Mouse (Mus musculus) right cerebral cortex, adult 18-20 months (tissue): ENCODE measurements at regions not wholly inside any gene's neighbourhood (a gene's known extent, or its start where the extent isn't known, plus 50 kb on each side); places are given as distances from the start of the nearest gene placed in this dataset.

ENCODE experiments used
- DNase-seq: peaks from one replicate; pipeline ENCODE4 v3.0.0; 2022; ENCODE audit warnings: mixed read lengths

DNA sequence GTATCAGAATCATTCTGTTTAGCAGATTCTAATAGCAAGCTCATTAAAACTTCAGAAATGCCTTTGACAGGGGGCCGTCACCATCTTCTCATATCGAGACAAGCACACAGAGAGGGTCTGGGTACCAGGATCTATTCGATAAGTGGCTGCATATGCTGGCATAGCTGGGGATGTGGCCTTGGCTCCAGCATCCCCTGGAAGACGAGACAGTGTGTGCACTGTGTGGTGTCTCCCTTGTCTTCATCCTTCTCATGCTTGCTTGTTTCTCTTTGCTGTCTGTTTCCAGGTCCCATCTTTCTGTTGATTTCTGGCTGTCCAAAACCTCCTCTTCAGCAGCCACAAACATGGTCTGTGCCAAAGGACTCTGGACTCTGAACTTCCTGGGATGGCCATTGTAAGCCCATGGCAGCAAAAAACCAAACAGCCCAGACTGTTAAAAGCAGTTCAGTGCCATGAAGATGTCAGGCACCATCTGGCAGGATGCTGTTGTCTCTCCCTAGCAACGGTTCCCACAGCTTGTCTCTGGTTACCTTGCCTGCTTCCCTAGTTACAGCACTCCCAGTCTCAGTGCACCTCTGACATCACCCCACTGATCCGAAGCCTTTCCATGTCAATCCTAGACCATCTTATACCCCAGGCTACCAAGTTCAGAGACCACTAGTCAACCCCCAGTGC lies 56.5 kb downstream of the Kctd12 start:
- DNase-seq: peak; percentile 42

GRCm38 (mm10) chr14:102924674-102925073 lies 57.8 kb downstream of the Kctd12 start:
- DNase-seq: no peak

DNA sequence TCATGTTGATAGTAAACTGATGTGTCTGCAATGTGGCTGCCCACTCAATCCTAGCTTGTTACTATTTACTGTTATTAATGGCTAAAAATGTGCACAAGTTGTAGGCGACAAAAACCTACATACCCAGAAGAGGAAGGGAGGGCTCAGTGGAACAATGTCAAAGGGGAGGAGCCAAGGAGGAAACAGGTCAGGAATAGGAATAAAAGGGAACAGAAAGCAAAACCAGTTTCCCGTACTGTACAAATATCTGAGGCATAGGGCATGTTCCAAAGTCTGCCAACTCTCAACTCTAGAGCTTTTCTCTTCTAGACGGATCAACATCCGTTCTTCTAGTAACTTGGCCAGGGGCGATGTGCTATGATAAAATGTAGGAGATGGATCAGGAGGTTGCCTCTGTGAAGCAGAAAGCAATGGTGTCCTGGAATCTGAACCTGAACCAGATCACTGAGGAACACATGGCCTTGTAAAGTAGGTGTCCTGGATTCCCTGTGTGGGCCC lies 59.9 kb downstream of the Kctd12 start:
- DNase-seq: no peak

GRCm38 (mm10) chr14:102920415-102920814 lies 62.0 kb downstream of the Kctd12 start:
- DNase-seq: no peak

GRCm38 (mm10) chr14:102919261-102919801 lies 63.1 kb downstream of the Kctd12 start:
- no peak for DNase-seq

DNA sequence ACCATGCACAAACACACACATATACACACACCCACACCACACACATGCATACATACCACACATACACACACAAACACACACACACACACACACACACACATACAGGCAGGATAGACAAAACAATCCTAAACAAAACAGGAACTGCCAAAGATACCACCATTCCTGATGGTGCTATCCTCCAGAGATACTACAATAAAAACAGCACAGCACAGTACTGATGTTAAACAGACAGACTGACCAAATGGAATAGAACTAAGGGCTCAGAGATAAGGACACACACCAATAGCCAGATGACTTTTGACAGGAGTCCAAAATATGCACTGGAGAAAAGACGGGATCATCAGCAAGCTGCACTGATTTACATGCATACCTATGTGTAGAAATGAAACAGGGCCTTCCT lies 64.5 kb downstream of the Kctd12 start:
- DNase-seq: no peak

DNA sequence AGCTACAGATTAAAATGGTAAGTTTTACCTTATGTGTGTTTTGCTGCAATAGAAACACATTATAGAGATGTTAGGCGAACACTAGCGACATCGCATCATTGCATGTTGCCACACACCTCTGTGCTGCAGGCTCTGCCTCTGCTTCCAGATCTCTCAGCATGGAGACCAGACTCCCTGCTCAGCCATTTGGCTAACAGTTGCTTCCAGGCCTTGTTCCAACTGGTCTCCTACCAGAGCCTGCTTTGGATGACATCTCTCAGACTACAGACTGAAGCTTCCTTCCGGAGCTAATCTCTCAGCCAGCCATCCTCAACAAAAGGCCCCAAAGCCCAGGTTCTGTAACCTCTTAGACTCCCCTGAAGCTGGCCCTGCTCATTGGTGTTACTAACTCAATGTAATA lies 66.5 kb downstream of the Kctd12 start:
- DNase-seq: no peak

DNA sequence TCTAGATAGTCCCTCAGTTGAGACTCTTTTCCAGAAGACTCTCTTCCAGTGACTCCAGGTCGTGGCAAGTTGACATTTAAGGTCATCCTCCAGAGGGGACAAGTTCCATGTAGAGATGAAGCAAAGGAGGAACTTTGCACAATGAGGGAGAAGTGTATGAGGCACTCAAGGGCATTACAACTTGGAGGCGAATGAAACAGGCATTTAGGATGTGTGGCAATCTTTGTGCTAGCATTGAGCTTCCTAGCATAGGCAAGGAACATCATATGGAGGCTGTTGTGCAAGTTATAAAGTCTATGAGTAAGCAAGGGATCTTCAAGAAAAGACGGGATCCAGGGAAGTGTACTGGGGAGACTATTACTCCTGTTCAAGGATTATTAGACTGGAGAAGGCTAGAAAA lies 70.9 kb downstream of the Kctd12 start:
- no peak for DNase-seq

GRCm38 (mm10) chr14:102908990-102909389 lies 73.4 kb downstream of the Kctd12 start:
- DNase-seq: no peak

- DNase-seq: no peak
Measured at GRCm38 (mm10) chr14:102907411-102908103, 74.9 kb downstream of the Kctd12 start.

- DNase-seq: no peak
Measured at GRCm38 (mm10) chr14:102906826-102907225, 75.6 kb downstream of the Kctd12 start.

DNA sequence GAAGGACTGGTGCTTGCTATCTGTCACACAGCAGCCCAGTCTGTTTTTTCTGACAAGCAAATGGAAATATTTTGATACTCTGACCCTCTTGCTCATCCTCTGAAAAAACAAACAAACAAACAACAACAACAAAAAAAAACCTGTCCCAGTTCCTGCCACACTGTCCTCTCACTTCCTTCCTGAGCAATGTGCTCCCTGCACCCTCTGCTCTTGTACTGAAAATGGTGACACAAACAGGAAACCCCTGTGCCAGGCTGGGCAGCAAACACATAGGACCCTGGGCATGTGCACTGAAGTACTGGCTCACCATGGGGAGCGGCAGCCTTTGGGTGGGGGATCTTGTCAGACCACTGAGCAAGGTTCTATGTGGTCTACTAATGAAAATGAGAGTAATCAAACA lies 76.2 kb downstream of the Kctd12 start:
- no peak for DNase-seq

DNA sequence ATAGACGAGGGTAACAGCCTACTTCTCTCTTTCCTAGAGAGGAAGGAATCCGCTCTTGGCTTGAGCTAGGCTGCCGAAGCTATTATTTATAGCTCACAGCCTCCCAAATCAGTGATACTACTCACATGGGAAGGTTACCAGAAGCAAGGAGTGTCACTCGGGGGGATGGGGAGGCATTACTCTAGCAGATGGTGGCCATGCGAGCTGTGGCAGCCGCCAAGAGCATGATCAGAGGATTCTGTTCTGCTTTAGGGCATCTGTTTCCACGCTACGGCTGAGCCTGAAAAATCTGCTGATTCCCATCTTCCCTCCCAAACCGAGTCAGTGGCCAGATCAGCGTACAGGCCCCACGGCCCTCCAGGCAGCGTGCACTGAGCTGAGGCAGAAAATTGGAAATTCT lies 79.5 kb downstream of the Kctd12 start:
- peak; percentile 66 for DNase-seq

GRCm38 (mm10) chr14:102902236-102902635 lies 80.2 kb downstream of the Kctd12 start:
- DNase-seq: no peak

- no peak for DNase-seq
Measured at GRCm38 (mm10) chr14:102898445-102898844, 84.0 kb downstream of the Kctd12 start.

DNA sequence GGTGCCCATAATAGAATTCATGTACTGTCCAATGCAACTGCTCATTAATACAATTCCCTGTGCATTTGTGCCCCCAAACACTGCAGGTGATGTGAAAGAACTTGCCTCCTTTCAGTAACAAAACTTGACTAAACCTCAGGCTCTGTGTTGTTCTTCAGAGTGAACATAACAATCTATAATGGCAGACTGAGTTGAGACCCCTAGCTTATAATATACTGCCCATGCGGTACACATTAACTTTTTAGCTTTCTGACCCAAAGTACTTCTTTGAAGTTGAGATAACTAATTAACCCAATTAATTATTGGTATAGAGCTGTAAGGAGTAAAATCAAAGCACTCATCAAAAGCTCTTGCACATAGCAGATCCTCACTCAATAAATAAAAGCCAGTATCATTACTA lies 85.4 kb downstream of the Kctd12 start:
- no peak for DNase-seq

DNA sequence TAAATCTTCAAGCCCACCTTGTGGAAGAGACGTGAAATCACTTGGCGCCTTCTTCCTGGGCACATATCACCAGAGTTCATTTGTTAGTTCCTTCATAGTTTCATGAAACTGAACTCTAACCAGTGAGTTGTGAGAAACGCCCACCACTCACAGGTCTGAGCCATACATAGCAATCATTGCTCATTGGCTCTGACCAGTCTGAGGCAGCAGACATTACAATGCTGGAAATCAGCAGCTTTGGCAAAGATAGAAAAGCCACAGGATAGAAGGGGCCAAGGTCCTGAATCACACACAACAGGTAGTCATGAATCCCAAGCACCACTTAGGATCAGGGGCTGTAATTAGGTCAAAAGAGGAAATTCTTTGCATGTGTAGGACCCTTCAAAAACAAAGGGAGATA lies 85.9 kb downstream of the Kctd12 start:
- no peak for DNase-seq

- DNase-seq: no peak
Measured at GRCm38 (mm10) chr14:102893241-102893640, 89.2 kb downstream of the Kctd12 start.

DNA sequence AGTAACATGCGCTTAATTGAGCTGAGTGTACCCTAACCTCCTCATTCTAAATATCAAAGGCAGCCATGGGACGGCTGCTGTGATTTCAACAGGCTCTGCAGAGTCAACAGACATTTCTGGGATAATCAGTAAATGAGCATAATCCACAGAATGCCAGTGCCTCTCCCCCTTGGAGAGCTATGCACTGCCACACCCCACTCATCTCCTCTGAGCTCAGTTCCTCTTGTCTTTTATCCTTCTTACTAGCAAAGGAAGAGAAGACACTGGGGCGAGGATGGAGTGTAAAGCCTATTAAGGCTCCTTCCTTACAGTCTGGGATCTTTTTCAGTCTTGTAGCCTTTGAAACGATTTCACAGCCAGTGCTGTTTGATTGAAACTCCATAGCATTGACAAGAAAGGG lies 90.9 kb downstream of the Kctd12 start:
- DNase-seq: no peak

DNA sequence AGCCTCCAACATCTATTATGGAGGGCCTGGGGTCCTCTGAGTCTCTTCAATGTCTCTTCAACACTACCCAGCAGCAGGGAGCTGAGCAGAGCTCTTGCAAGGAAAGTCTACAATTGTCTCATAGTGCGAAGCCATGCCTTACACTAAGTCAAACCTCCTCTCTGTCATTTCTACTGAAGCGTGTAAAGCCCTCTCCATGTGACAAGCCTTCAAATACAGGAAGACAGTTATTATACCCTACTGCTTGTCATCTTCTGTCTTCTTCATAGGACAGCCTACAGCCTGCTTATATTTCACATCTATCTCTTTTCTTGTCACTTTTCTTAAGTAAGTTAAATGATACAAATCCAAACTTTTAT lies 97.2 kb downstream of the Kctd12 start:
- DNase-seq: no peak

- DNase-seq: no peak
Measured at GRCm38 (mm10) chr14:102884539-102885239, 97.7 kb downstream of the Kctd12 start.

GRCm38 (mm10) chr14:102883344-102884122 lies 98.9 kb downstream of the Kctd12 start:
- no peak for DNase-seq

DNA sequence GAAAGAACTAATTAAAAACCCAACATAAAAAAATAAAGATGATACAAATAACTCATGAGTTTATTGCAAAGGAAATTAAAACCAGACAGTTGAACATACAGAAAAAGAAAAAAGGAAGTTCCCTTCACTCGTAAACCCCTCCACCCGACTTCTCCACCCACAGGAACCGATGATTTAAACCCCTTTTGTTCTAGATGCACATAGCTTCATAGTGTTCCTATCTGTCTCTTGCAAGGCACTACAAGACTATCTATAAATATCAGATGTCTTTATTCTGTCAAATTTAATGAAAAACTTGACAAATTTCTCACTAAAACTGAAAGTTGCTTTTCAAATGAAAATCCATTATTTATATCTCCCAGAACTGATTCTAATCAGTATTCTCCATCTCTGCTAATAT lies 100.2 kb downstream of the Kctd12 start:
- DNase-seq: no peak
